Mouse (Mus musculus): ENCODE data around the gene Lgals4. TPM values are rescaled to one million over a fixed set of nuclear protein-coding genes. Genes with fewer than 3 reads are reported as not detected.

The Lgals4 gene
- total RNA-seq, 2 experiments from 2014 or later = 1.3 to 4.0 TPM

DNA sequence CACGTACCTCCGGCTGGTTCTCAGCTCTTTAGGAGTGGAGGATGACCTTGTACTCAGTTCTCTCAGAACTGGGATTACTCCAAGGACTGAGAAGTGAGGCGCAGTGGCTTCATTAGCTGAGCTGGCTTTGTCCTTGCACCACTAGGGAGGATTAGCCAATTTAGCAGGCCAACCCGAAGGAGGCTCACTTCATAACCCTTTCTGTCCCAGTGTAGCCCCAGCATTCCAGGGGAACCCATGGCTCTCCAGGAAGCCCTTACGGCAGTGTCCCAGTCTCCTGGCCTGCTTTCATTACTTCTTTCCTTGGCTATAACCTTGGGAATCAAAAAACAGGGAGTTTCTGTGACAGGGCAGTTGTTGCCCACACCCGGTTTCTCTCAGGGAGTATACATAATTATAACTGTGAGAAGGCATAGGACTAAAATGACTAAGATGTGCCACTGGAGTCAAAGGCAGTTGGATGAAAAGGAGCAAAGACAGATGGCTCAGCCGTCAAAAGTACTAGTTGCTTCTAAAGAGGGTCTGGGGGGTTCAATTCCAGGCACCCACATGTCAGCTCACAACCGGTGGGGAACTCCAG lies 25.9 kb upstream of the Lgals4 start:
- DNase-seq (ENCODE audit: extremely low spot score in 1 of 2, low spot score in 1 of 2) = no peak

DNA sequence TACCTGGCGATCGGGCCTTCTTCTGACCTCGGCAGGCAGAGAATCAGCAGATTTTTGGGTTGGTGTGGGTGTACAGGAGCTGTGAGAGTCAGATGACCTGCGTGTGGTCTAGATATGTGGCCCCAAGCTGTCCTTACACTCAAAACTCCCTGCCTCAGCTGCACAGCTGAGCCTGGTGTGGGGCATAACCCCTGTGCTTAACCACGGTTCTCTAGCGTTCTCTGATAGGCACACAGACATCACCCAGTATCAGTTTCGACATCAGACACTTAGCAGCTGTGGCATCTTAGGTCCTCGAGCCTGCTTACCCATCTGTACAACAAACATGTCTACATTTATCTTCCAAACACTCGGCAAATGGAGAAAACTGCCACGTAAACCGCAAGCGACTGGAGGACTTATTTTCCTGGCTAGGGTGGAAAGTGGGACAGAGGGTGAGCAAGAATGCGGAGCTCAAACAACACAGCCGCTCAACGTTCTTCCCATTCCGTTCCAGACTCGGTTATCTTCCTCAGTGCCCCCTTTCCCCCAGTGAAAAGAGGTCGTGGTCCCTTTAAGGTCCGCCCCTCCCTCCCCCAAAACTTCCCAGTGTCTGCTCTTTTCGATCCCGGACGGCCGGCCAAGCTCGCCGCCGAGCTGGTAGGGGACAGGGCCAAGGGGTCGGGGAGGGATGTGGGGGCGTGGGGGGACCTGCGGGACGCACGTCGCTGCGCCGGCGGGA lies 25.3 kb upstream of the Lgals4 start, which contains the start of gene Hnrnpl:
Gene Hnrnpl (plus strand): TSS at position 321 of the 721 bp plus-strand sequence.
- DNase-seq (ENCODE audit: extremely low spot score in 1 of 2, low spot score in 1 of 2) = no peak

DNA sequence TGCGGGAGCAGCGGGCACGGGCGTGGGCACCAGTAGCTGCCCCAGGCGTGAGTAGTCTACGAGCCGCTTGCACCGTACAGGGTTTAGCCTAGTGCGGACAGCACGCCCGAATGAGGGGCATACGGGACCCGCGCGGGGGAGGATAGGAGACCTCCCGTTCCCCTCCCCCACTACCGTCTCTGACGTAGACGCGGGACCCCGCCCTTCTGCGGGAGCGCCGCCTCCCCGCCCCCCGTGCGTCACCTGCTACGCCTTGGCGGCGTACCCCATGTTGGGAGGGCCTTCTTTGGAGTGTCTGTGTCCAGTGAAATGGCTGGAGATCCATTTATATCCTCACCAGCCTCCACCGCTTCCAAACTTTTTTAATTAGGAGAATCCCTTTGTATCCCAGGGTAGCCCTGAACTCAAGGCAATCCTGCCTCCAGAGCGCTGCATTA lies 24.7 kb upstream of the Lgals4 start:
- DNase-seq (ENCODE audit: extremely low spot score in 1 of 2, low spot score in 1 of 2) = peak; percentile 95 to 96

DNA sequence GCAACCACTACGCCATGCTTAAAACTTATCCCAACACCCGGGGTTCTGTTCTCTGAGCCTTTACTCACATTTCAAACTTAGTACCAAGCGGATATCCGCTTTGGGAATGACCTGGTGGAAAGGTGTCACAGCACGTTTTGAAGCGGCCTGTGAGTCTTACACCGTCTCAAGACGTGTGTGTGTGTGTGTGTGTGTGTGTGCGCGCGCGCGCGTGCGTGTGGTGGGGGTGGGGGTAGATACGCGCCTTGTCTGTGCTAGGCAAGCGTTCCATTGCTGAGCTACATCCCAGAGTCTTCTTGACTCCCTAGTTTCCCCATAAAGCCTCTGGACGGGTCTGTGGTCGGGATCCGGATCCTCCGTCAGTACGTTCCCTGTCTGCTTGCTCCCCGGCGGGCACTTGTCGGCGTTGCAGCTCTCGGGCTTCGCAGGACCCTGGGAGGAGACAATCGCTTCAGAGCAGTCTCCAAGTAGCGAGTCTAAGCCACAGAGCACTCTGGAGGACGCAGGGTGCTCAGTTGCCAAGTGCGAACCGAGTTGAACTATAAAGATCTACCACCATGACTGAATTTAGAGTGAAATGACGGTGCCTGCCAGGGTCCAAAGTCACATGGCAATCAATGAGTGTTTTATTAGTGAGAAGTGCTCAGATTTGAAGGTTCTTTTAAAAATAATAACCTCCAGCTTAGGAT lies 24.1 kb upstream of the Lgals4 start:
- DNase-seq (ENCODE audit: extremely low spot score in 1 of 2, low spot score in 1 of 2) = peak; percentile 47 to 61

DNA sequence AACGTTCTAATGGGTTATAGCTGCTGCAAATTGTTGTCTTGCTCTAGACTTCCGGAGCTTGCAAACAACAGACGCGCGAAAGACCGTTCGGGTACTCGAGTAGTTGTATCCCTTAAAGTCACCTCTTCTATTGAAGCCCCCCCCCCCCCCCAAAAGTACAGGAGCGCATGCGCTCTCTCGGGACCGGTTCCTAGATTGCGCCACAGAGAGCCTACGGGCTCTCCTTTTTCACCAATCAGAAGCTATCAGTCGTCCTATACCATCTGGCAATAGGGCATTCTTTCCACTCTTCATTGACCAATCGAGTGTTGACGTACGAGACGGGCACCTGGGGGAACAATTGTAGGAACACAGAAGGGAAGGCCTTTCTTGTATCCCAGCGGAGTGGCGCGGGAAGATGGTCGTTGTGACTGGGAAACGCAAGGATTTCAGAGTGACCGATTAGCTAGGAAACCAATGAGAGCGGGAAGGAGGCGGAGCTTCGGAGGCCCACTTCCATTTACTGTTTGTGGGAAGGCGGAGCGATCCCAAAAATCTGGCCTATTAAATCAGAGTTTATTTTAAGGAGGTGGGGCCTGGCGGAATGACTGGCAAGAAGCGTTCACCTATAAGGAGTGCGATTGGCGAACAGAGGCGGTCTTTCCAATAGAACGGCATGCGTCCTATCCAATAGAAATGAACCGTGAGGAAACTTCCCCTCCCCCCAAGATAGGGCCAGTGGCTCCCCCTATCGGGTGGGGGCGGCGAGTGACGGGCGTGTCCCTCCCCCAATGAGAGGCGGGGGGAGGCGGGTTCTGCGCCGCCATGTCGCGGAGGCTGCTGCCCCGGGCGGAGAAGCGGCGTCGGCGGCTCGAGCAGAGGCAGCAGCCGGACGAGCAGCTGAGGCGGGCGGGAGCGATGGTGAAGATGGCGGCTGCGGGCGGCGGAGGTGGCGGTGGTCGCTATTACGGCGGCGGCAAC lies 23.3 kb upstream of the Lgals4 start:
- peak; percentile 96 to 98 for DNase-seq (ENCODE audit: extremely low spot score in 1 of 2, low spot score in 1 of 2)

DNA sequence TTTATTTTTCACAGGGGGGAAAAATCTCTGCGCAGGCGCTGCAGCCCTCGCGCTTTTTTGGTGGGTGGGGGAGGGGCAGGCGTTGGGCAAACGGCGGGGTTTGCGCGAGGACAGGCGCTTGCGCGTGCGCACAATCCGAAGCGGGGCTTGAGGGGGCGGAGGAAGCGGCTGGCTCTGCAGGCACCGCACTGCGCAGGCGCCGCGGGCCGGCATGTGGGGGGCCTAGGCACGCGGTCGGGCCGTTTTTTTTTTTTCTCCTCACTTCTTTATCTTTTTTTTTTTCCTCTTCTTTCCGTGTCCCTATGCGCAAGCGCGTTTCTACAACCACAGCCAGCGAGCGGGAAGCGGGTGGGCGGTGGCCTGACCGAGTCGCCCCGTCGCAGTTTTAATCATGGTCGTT lies 22.4 kb upstream of the Lgals4 start:
- peak; percentile 87 to 95 for DNase-seq (ENCODE audit: extremely low spot score in 1 of 2, low spot score in 1 of 2)

DNA sequence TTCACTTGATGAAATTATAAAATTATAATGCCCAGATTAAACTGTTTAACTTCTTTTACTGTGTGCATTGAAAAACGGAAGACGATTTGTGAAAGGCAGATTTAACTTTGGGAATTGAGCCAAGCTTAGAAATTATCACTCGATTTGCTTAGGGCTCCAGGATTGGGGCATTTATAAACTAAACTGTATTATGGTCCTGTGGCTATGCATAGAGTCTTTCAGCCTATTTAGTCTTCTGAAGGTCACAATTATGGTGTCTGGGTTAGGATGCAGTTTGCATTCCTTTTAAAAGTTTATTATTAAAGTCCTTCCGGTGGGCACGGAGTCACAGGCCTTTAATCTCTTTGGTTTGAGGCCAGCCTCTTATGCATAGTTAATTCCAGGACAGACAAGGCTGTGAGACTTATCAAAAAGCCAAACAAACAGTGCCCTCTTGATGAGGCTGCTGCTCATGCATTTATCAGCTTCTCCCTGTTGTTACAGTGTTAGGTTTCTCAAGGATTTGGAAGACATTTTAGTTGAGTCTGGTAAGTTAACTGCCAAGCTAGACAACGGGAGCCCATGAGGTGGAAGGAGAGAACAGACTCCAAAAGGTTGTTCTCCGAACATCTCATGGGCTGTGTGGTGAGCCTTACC lies 21.9 kb upstream of the Lgals4 start:
- DNase-seq (ENCODE audit: extremely low spot score in 1 of 2, low spot score in 1 of 2) = no peak

DNA sequence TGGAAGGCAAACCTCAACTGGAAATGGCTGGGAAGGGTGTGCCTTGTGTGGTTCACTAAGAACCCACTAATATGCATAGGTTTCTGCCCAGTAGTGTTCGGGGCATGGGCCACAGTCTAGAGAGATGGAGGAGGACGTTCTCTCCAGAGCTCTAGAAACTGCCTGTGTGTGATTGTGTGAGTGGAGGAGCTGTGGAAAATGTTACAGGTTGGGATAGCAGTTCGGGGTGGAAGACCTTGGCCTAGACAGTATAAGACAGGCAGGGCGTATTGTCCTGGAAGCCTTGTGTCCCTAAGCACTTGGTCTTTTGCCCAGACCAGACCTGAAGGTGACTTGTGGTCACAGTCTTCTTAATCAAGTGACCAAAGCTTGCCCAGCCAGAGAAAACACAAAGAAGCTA lies 21.2 kb upstream of the Lgals4 start:
- no peak for DNase-seq (ENCODE audit: extremely low spot score in 1 of 2, low spot score in 1 of 2)

DNA sequence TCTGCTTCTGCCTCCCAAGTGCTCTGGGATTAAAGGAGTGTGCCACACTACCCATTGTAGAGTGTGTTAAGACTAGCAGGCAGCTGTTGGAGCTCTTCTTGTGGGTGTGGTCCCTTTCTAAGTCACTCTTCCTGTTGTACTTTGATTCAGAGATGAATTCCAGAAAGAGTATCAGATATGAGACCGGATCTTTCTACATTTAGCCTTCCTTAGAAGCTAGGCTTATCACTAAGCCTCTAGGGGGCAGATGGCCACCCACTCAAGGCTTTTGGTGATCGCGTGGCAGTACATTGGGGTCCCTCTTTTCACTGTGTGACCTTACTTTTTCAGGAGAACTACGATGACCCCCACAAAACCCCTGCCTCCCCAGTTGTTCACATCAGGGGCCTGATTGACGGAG lies 20.7 kb upstream of the Lgals4 start:
- no peak for DNase-seq (ENCODE audit: extremely low spot score in 1 of 2, low spot score in 1 of 2)

DNA sequence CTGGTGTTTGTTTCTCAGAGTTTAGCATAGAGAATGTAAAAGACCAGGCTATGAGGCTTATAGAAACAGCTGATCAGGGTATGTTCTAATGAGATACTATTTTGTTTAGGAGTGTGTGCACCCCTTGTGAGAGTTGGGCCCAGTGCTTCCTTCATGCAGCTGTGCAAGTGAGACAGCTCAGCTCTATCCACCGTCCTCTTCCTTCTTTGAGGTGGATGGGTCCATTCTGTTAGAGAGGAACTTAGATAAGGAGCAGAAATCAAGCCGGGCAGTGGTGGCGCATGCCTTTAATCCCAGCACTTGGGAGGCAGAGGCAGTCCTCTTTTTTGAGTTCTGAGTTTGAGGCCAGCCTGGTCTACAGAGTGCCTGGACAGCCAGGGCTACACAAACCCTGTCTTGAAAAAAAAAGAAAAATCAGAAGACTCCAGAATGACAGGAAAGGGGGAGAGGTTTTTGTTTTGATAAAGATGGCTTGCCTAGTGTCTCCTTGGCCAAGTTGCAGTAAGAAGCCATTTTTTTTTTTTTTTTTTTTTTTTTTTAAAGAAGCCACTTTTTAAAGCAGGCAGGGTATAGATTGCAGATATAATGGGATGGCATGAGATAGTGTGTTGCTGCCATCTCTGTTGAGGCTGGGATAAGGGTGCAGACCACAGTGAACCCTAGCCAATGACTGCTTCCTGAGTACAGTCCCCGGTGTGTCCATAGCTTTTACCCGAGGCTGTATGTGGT lies 19.2 kb upstream of the Lgals4 start:
- no peak for DNase-seq (ENCODE audit: extremely low spot score in 1 of 2, low spot score in 1 of 2)

DNA sequence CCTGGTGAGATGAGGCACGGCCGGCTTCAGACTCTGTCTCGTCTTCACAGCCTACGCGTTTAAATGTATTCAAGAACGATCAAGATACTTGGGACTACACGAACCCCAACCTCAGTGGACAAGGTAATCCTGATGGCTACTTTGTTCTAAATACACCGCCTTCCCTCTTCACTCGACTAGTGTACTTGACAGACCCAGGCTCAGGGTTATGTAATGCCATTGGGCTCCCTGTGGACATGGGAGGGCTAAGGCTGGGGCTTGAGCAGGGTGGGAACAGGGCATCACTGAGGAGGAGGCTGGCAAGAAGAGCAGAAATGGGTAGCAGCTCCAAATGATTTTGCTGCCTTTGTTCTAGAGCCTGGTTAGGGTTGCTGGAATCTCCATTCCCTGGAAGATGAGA lies 18.4 kb upstream of the Lgals4 start:
- DNase-seq (ENCODE audit: extremely low spot score in 1 of 2, low spot score in 1 of 2) = no peak

DNA sequence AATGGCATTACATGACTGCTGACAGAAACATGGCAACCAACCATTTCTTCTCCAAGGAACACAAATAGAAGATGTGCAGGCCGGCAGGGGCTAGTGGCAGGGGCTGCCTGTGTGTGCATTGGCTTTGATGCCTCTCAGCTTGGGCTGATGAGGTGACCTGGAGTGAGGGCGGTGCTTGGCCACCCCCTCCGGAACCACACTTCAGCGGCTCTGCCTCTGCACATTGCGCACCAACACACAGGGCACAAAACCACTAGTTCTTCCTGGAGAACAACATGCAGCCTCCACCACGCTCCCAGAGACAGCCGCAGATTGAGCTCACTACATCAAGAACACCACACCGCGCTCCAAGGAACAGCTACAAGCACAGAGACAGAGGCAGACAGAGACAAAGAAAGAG lies 17.5 kb upstream of the Lgals4 start:
- DNase-seq (ENCODE audit: extremely low spot score in 1 of 2, low spot score in 1 of 2) = no peak

DNA sequence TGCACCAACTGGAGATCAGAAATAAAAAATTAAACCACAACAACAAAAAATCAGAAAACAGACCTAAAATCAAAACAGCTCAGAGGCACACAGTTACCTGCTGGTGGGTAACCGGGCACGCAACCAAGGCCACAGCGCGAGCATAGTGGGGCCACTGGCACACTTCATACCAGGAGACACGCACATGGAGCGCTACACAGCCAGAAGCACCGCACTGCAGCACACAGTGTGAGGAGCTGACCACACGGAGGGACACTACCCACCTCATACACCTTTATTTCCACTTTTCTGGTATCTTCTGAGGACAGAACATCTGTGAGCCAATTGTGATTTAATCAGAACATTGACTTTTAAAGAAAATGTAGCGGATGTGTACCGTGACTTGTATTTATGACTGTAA lies 16.7 kb upstream of the Lgals4 start:
- DNase-seq (ENCODE audit: extremely low spot score in 1 of 2, low spot score in 1 of 2) = no peak

DNA sequence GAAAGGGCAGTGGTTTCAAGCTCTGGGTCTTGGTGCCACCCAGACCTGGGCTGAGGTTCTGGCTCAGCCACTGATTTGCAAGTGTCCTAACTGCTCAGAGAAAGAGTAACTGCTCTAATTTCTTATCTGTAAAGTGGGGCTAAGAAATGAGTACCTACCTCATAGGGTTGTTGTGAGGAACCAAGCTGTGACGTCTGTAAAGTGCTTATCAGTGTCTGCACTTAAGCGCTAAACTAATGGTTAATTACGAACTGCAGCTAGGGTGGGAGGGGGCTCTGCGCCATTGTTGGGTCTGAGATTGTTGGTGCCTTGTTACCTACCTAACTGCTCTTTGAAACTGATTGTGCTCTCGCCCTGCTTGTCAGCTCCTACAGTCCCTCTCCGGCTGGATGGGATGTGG lies 16.1 kb upstream of the Lgals4 start:
- no peak for DNase-seq (ENCODE audit: extremely low spot score in 1 of 2, low spot score in 1 of 2)

DNA sequence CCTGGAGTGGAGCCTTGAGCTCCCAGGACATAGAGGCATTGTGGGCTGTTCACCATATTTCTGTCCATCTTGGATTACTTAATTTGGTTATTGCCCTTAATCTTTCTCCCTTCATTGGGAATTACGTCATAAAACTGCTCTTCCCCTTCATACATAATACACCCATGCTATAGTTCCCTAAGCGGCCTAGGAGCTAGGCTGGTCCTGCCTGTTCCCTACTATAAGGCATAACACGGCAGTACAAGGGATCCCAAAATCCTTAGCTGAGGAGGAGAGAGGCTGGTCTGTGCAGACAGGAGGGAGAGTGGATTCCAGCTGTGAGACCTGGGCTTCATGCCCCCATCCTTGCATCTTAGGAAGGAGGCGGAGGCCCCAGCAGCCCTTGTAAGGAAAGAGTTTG lies 15.7 kb upstream of the Lgals4 start:
- DNase-seq (ENCODE audit: extremely low spot score in 1 of 2, low spot score in 1 of 2) = no peak

DNA sequence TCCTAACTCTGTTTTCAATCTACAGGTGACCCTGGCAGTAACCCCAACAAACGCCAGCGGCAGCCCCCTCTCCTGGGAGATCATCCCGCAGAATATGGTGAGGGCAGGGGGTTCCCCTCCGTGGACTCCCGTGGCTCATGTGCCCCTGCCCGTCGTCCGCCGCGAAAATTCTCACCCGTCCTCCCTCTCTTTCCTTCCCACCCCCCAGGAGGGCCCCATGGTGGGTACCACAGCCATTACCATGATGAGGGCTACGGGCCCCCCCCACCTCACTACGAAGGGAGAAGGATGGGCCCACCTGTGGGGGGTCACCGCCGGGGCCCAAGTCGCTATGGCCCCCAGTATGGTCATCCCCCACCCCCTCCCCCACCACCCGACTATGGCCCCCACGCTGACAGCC lies 15.2 kb upstream of the Lgals4 start:
- DNase-seq (ENCODE audit: extremely low spot score in 1 of 2, low spot score in 1 of 2) = no peak

DNA sequence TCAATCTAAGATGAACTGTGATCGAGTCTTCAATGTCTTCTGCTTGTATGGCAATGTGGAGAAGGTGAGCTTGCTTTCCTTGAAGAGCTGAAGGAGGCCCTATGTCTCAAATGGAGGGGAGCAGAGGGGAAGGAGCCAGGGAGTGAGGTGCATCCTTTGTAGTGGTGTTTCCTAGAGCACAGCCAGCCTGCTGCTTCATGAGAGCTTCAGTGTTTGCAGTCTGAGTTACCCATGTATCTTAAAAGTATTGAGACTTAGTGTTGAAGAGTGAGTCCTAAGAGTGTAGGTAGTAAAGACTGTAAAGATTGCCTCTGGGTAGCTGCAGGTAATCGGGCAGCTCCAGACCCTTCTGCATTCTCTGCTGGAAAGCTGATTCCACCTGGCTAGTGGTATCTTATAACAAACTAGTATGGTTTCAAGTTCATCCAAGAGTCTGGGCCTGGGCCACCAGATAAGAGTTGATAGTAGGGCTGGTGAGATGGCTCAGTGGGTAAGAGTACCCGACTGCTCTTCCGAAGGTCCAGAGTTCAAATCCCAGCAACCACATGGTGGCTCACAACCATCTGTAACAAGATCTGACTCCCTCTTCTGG lies 14.7 kb upstream of the Lgals4 start:
- no peak for DNase-seq (ENCODE audit: extremely low spot score in 1 of 2, low spot score in 1 of 2)

DNA sequence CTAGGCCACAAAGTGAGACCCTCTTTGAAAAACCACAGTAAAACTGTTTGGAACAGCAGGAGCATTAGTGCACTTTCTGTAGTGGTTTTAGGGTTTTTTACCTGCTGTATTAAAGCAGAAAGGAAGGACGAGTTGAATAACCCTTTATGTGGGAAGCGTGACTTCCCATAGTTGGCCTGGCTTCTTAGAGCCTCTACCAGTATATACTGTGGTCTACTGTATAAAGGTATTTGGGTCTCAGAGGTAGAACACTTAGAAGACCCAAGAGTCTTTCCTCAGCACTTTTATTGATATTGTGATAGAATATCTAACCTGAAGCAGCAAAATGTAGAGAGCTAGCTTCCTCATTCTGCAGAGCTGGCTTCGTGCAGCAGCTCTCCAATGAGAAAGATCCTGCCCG lies 14.1 kb upstream of the Lgals4 start:
- no peak for DNase-seq (ENCODE audit: extremely low spot score in 1 of 2, low spot score in 1 of 2)

Measured in layer of hippocampus, postnatal 25 days (tissue).